Comparison of ENCODE assay signal across 10 mouse cellular contexts in genomic region chr6:123574698-123575097, GRCm38 (mm10). TPM values are rescaled to one million over a fixed set of nuclear protein-coding genes. Genes with fewer than 3 reads are reported as not detected.
ATAC-seq lines count a peak whose summit lies in the region.
"Not testable (repeated sequence)": the region's sequence is repeated elsewhere in the genome, so short reads cannot be mapped to it uniquely, and the experiment has no call there.
"Had no signal": no experiment of that assay in that cellular context is flagged by ENCODE, and none has a peak within 500 bp of the region (broad histone marks: within the 10 kb centered on the region; RNA-seq: fewer than 3 reads in every experiment).

No protein-coding gene starts in this region.

- not testable (repeated sequence) for H3K27me3 ChIP-seq in kidney, embryonic 14.5 days (ENCODE audit: control insufficient read depth, insufficient read depth, low read length); kidney, embryonic 15.5 days

- not testable (repeated sequence) for H3K4me1 ChIP-seq in kidney, embryonic 14.5 days (ENCODE audit: control insufficient read depth, insufficient read depth, low read length); kidney, embryonic 15.5 days

- ATAC-seq in kidney, embryonic 14.5 days (ENCODE audit: low FRiP score, low TSS enrichment) = peak; percentile 52; the same call in 1 of the 2 replicates
- ATAC-seq in kidney, embryonic 15.5 days (replicated peaks; ENCODE audit: low FRiP score) = peak; percentile 52; the same call in 1 of the 2 replicates

- WGBS in kidney, embryonic 14.5 days = no CpG with 5 or more reads among the region's 2 CpGs
- no CpG with 5 or more reads among the region's 2 CpGs for WGBS in kidney, embryonic 15.5 days

- not testable (repeated sequence) for H3K9me3 ChIP-seq in kidney, embryonic 14.5 days (ENCODE audit: control insufficient read depth, low read length); kidney, embryonic 15.5 days (replicated peaks)

- not testable (repeated sequence) for H3K27ac ChIP-seq in kidney, embryonic 14.5 days (ENCODE audit: low read depth, low read length); kidney, embryonic 15.5 days

- not testable (repeated sequence) for H3K36me3 ChIP-seq in kidney, embryonic 14.5 days (ENCODE audit: control insufficient read depth, insufficient read depth, low read length); kidney, embryonic 15.5 days

- not testable (repeated sequence) for H3K4me2 ChIP-seq in kidney, embryonic 14.5 days (replicated peaks; ENCODE audit: low read depth, low read length); kidney, embryonic 15.5 days

- H3K4me3 ChIP-seq in kidney, embryonic 14.5 days (ENCODE audit: low read length); kidney, embryonic 15.5 days (replicated peaks): not testable (repeated sequence)

- H3K9ac ChIP-seq in kidney, embryonic 14.5 days (ENCODE audit: low read depth, low read length); kidney, embryonic 15.5 days: not testable (repeated sequence)

RNA-seq across cellular contexts. Expression of gene Vmn2r21, which starts 41.5 kb away (rescaled TPM):
- not detected in 2 replicates for polyA plus RNA-seq in kidney, embryonic 14.5 days (2014; fragmentation: Nextera tagmentation; extraction: Ambion mirVana)
- not detected in 2 replicates for polyA plus RNA-seq in kidney, embryonic 15.5 days (2015; fragmentation: Nextera tagmentation; extraction: Ambion mirVana)
- polyA plus RNA-seq: activated CD4-positive, CD25-positive, alpha-beta regulatory T cell, adult 4 months; adrenal gland, adult 2 months; brain, embryonic 14.5 days; C2C12; CD4-positive, CD25-positive, alpha-beta regulatory T cell, adult 4 months; cerebellum, adult 2 months; G1E; Patski had no signal
